Mouse (Mus musculus): ENCODE data around the gene Nptx1.

Nptx1 gene

DNA sequence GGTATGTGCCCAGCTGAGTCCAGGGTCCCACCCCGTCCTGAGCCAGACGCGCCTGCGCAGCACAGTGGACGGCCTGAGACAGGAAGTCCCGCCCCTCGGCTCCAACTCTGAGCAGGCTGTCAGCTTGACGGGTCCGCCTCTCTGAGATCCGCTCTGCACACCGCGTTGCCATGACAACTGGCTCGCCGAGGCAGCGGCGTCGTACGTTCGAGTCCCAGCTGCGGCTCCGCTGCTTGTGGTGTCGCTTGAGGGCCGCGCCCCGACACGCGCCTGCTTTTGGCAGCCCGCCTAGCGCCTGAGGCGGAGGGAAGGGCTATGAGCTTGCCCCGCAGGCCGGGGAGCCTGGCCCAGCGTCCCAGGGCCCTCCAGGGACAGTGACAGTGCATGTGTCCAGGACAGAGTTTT, 23.0 kb downstream of the Nptx1 start:
- peak; percentile 58 to 86 for DNase-seq (ENCODE audit: low spot score in 2 of 2)

- DNase-seq (ENCODE audit: low spot score in 2 of 2) = no peak
These were observed 24.2 kb downstream of the Nptx1 start for GRCm38 (mm10) chr11:119523392-119523791.

- DNase-seq (ENCODE audit: low spot score in 2 of 2) = peak in 1 of 2 experiments; percentile 57
These were observed 24.8 kb downstream of the Nptx1 start for GRCm38 (mm10) chr11:119522779-119523178.

DNA sequence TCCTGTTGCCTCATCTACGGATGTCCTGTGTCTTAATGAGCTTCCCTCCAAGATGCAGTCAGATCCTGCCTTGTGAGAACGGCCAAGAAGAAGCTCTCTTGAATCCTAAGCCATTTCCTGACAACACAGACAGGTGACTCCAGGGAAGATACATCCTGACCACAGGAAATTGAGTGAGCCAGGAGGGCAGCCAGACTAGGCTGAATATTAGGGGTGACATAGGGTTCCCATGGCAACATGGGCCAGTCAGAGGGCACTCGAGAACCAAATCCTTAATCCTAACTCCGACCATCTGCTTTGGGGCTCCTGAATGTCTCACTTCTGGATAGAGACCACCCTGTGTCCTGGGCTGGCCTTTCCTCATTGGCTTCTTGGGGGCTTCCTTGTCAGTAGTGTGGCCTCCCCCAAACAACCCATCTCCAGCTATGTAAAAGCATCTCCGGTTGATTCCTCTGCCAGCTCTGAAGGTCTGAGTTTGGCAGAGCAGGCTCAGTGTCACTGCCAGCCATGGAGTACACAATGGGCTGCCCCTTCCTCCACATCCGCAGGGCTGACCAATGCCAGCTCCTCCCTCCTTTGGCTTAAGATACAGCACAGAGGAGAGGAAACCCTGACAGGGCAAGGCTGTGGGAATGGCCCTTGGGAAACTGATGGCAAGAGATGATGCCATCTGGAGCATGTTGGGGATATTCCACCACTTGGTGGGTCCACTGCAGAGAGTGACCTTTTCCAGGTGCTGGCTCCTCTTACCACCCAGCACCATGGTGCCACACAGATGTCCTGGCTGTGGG, 25.4 kb downstream of the Nptx1 start:
- DNase-seq (ENCODE audit: low spot score in 2 of 2) = no peak

- DNase-seq (ENCODE audit: low spot score in 2 of 2) = no peak
These were observed 26.9 kb downstream of the Nptx1 start for GRCm38 (mm10) chr11:119520713-119521063.

DNA sequence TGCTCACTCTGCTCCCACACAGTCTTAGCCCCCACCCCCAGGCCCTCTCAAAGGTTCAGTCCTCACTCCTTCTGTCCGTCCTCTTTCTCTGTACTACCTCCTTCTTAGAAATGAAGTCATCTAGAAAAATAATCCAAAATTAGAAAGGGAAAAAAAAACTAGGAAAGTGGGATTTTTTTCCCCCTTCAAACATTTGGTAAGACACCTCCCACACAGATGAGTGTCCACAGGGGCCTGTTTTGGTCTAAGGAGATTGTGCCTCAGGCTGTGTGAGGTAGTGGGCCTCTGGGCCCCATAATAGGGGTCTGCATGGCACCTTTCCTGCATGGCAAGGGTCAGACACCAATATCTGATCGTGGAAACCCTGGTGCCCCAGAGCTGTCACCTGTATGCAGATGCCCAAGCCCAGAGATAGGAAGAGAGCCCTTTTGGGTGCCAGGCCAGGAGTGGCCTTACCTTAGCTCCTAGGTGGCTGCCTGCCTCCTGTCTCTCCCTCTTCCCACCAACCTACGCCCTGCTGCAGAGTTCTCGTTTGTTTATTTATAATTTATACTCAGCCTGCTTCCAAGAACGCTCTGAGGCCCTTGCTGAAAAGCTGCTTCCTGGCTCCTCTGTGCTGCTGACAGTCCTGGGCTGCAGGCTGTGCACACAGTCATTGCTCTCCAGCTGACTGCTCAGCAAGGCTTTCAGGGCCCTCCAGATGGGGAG, 27.4 kb downstream of the Nptx1 start:
- no peak for DNase-seq (ENCODE audit: low spot score in 2 of 2)

GRCm38 (mm10) chr11:119519387-119519786, 28.2 kb downstream of the Nptx1 start:
- no peak for DNase-seq (ENCODE audit: low spot score in 2 of 2)

- DNase-seq (ENCODE audit: low spot score in 2 of 2) = peak; percentile 5 to 23
These were observed 30.7 kb downstream of the Nptx1 start for GRCm38 (mm10) chr11:119516677-119517361.

DNA sequence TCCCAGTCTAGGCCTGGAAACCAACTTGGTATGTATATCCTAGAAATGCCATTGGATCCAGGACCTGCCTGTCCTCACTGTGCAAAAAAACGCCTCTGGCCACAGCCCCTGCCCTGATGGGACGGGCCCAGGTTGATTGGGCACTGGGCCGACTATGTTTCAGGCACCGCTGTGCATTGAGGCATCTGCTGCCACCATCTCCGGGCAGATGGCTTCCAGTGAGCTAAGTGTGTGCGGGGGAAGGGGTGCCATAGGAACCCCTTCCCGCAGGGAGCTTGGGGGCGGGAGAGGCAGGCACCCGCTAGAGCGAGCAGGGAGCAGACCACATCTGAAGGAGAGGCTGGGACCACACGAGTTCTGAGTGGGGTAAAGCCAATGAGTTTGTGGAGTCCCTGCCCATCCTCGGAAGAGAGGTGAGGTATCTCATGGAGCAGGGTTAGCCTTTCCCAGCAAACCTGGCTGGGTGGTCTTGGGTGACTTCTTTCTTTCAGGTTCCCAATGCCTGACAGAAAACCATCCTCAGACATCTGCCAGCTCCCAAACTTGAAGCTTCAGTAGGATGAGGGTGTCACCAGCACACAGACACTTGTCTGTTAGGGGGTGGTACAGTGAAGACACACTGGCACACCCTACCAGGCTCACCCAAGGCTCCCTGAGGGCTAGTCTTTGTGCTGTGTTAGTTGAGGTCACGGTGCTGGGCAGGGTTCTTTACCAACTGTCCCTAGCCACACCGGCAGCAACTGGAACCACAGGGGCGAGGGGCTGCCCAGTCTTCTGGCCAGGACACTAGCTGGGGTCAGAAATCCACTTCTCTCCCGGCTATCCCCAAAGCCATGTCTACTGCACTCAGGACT, 31.5 kb downstream of the Nptx1 start:
- no peak for DNase-seq (ENCODE audit: low spot score in 2 of 2)

- DNase-seq (ENCODE audit: low spot score in 2 of 2) = no peak
These were observed 32.5 kb downstream of the Nptx1 start for GRCm38 (mm10) chr11:119514967-119515636.

- no peak for DNase-seq (ENCODE audit: low spot score in 2 of 2)
These were observed 33.3 kb downstream of the Nptx1 start for GRCm38 (mm10) chr11:119514108-119514860.

GRCm38 (mm10) chr11:119513038-119513659, 34.4 kb downstream of the Nptx1 start:
- DNase-seq (ENCODE audit: low spot score in 2 of 2) = no peak

DNA sequence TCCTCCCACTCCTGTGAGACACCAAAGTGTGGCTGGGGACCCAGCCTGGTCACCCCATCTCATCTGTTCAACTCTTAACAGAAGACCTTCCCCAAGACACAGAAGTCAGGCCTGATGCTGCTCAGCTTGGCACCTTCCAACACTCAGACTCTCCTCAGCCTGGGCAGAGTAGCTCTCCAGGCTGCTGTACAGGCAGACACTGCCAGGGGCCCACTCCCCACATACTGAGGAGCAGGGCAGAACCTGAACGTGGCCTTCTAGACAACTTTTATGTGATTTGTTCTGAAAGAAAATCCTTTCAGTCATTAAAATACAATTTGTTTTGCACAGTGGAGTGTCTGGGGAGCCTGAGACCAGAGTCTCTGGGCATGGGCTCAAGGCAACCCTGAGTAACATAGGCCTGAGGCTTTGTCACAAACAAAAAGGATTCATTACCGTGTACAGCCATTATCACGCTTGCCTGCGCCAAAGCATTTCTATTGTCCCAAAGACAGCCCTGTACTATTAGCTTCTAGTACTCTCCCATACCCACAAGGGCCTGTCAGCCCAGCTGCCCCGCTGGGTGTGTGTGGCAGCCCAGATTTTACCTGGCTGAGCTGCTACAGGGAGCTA, 38.3 kb downstream of the Nptx1 start:
- DNase-seq (ENCODE audit: low spot score in 2 of 2) = no peak

GRCm38 (mm10) chr11:119507772-119508171, 39.8 kb downstream of the Nptx1 start:
- DNase-seq (ENCODE audit: low spot score in 2 of 2) = no peak

GRCm38 (mm10) chr11:119506386-119506785, 41.2 kb downstream of the Nptx1 start:
- DNase-seq (ENCODE audit: low spot score in 2 of 2) = no peak

DNA sequence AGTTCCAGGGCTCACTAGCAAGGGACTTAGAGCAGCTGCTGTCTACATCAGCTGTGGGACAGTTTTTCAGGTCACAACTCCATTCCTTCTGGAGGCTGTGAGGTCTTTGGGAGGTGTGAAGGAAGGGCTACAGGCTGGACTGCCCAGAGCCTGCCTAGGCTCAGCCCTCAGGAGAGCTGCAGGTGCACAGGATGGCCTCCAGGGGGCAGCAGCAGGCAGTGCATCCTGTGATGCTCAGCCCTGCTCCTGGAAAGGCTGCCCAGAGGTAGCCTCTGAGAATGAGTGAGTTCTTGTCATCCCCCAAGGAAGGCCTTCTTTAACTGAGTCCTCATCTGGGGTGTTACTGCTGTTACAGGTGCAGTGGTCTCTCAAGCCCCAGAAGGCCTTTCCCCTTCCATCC, 43.9 kb downstream of the Nptx1 start:
- peak; percentile 43 to 62 for DNase-seq (ENCODE audit: low spot score in 2 of 2)

GRCm38 (mm10) chr11:119500011-119500410, 47.5 kb downstream of the Nptx1 start:
- no peak for DNase-seq (ENCODE audit: low spot score in 2 of 2)

DNA sequence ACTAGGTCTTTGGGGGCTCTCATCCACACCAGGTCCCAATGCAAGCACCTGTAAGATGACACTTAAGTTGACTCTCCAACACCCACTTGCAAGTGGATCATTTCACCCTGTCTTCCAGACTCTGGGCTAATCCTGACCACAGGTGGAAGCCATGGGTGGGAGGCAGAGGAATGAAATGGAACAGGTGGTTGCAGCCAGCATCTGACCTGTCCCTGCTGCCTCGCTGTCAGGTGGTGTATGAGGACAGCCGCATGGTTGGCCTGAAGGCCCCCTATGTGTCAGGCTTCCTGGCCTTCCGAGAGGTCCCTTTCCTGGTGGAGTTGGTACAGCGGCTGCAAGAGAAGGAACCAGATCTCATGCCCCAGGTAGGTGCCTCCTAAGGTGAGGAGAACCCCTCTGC, 48.3 kb downstream of the Nptx1 start:
- DNase-seq (ENCODE audit: low spot score in 2 of 2) = no peak

DNA sequence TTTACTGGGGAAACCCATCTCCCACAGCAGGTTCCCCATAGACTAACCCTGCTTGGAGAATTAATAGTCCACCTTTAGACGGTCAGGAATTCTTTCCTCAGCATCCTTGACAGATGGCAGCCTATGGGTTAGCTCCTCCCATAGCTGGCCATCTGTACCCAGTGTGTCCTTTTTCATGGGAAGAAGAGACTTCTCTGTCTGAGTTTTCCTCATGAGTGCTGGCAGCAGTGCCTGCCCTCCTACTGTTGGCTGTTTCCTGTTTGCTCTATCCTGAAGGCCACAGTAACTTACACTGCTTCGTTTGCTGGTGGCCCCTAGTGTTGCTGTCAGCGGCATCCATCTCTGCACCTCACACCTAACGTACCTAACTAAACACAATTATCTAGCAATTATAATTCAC, 50.1 kb downstream of the Nptx1 start:
- DNase-seq (ENCODE audit: low spot score in 2 of 2) = no peak

DNA sequence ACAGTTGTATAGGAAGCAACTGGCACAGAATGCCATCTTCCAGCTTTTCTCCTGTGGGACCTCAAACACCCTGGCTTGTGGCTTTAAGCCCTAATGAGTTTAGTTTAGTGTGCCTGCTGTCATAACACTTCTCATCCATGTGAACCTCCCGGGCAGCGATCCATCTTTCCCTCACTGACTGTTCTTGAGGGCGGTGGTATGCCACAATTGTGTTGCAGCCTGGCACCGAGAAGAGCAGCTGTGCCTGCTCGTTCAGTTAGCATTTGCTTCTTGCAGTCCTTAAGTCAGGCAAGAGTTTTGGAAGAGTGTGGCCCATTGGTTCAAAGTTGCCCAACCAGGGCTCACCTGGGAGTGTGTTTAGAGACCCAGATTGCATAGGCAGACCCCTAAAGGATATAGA, 51.4 kb downstream of the Nptx1 start:
- no peak for DNase-seq (ENCODE audit: low spot score in 2 of 2)

Data from urinary bladder, postnatal 36 days (tissue).